Mouse (Mus musculus): ENCODE data around the gene Nsl1. TPM values are rescaled to one million over a fixed set of nuclear protein-coding genes. Genes with fewer than 3 reads are reported as not detected.

Nsl1 gene
- polyA plus RNA-seq, 2 experiments = 8.8 to 11.2 TPM

DNA sequence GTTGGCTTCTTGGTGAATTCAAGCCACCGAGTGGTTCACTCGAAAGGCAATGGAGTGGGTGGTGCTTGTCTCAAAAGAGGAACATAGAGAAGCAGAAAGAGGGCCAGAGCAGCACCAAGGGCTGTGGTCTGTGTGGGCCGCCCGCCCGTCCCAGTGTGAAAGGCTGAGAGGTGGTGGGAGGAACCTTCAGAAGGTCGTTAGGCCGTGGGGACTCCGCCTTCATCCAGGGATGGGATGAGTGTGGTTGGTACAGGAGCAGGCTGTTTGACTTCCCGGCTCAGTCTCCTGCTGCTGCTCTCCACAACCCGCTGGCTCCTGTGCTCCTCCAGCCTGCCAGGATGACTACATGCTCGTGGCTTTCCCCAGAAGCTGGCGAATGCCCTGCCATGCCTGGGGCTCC lies 22.8 kb downstream of the Nsl1 start:
- DNase-seq (ENCODE audit: low read depth in 3 of 3, low spot score in 3 of 3) = no peak
- H3K9ac ChIP-seq (replicated peaks) = no peak overlapping the region
- H3K9me3 ChIP-seq (ENCODE audit: control insufficient read depth, low read length) = no peaks in the 10 kb centered on the region
- peaks cover 0 to 7% of the 10 kb centered on the region in 2 experiments; a peak in 2 of 4 replicates for H3K4me1 ChIP-seq (replicated peaks; ENCODE audit: control insufficient read depth in 2 of 2, insufficient read depth in 2 of 2, low read length in 1 of 2)
- ATAC-seq (ENCODE audit: insufficient read depth) = 0 out of 2 replicates have a peak, but pooled peaks have one; percentile 10
- H3K4me3 ChIP-seq (ENCODE audit: insufficient read depth in 1 of 2, low read depth in 2 of 2, low read length in 2 of 2) = no peak overlapping the region
- H3K27ac ChIP-seq = no peak overlapping the region
- TF ChIP-seq EP300 (IDR thresholded peaks at IDR 0.05; ENCODE audit: low read depth) = no peak
- no peak for TF ChIP-seq CTCF (IDR thresholded peaks at IDR 0.05; ENCODE audit: low read depth)
- no peaks in the 10 kb centered on the region for H3K27me3 ChIP-seq (ENCODE audit: control insufficient read depth, insufficient read depth, low read length)
- H3K36me3 ChIP-seq (replicated peaks; ENCODE audit: control insufficient read depth, insufficient read depth, low read depth) = peaks cover 29% of the 10 kb centered on the region
- H3K4me2 ChIP-seq (ENCODE audit: low read depth) = no peak overlapping the region
- WGBS (ENCODE audit: insufficient replicate concordance) = 54% methylated on average over 12 of the region's 12 CpGs

DNA sequence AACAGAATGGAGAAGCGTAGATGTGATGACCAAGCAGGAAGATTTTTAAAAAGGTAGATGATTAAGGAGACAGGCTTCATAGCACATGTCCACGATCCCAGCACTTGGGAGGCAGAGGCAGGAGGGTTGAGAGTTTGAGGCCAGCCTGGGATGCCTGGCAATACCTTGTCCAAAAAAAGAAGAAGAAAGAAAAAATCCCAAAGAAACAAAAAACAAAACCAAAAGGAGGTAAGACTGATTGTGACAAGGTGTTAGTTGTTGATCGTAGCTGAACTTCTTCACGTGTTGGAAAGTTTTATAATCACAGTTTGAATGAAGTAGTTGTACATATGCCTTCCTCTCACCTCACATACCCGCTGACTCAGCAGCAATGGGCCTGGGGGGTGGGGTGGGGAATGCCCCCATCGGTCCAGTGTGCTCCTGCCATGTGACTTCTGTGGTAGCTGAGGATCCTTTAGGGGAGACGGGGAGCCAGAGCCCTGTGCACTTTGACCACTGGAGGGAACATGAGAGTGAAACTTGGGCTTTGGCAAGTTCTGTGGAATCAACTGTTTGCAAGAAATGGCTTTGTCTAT lies 23.6 kb downstream of the Nsl1 start:
- no peak overlapping the region for H3K4me3 ChIP-seq (ENCODE audit: insufficient read depth in 1 of 2, low read depth in 2 of 2, low read length in 2 of 2)
- no peak for DNase-seq (ENCODE audit: low read depth in 3 of 3, low spot score in 3 of 3)
- no peaks in the 10 kb centered on the region for H3K9me3 ChIP-seq (ENCODE audit: control insufficient read depth, low read length)
- no peak for TF ChIP-seq EP300 (IDR thresholded peaks at IDR 0.05; ENCODE audit: low read depth)
- TF ChIP-seq CTCF (IDR thresholded peaks at IDR 0.05; ENCODE audit: low read depth) = no peak
- peaks cover 23% of the 10 kb centered on the region for H3K36me3 ChIP-seq (replicated peaks; ENCODE audit: control insufficient read depth, insufficient read depth, low read depth)
- H3K4me2 ChIP-seq (ENCODE audit: low read depth) = no peak overlapping the region
- ATAC-seq (ENCODE audit: insufficient read depth) = no peak
- no peak overlapping the region for H3K9ac ChIP-seq (replicated peaks)
- peaks cover 0 to 7% of the 10 kb centered on the region in 2 experiments; a peak in 2 of 4 replicates for H3K4me1 ChIP-seq (replicated peaks; ENCODE audit: control insufficient read depth in 2 of 2, insufficient read depth in 2 of 2, low read length in 1 of 2)
- WGBS (ENCODE audit: insufficient replicate concordance) = 68% methylated on average over 7 of the region's 7 CpGs
- no peak overlapping the region for H3K27ac ChIP-seq
- no peaks in the 10 kb centered on the region for H3K27me3 ChIP-seq (ENCODE audit: control insufficient read depth, insufficient read depth, low read length)

DNA sequence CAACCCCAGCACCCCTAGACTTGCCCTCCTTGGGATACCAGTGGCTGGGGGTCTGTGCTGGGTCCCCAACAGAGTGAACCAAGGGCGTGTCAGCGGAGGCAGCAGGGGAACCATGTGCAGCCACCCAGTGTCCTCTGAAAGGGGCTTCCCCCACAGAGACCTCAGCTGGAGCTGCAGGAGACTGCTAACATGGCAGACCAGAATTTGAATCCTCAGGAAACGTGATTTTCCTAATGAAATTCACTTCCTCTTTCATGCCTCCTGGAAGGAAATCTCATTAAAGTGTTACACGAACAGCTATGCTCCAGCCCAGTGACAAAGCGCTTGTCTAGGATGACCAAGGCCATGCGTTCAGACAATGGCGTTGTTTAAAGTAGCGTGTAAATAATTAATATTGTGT lies 24.1 kb downstream of the Nsl1 start:
- Histone ChIP-seq H3K4me1 (replicated peaks; ENCODE audit: control insufficient read depth in 2 of 2, insufficient read depth in 2 of 2, low read length in 1 of 2) (peaks cover 0 to 7% of the 10 kb centered on the region in 2 experiments; a peak in 2 of 4 replicates), H3K4me2 (ENCODE audit: low read depth) (no peak overlapping the region), H3K36me3 (replicated peaks; ENCODE audit: control insufficient read depth, insufficient read depth, low read depth) (peaks cover 18% of the 10 kb centered on the region), H3K27ac (no peak overlapping the region), H3K9ac (replicated peaks) (no peak overlapping the region), H3K9me3 (ENCODE audit: control insufficient read depth, low read length) (no peaks in the 10 kb centered on the region), H3K4me3 (ENCODE audit: insufficient read depth in 1 of 2, low read depth in 2 of 2, low read length in 2 of 2) (no peak overlapping the region), H3K27me3 (ENCODE audit: control insufficient read depth, insufficient read depth, low read length) (no peaks in the 10 kb centered on the region)
- WGBS (ENCODE audit: insufficient replicate concordance) = 75% methylated on average over 8 of the region's 8 CpGs
- DNase-seq (ENCODE audit: low read depth in 3 of 3, low spot score in 3 of 3) (no peak), ATAC-seq (ENCODE audit: insufficient read depth) (no peak)
- TF ChIP-seq CTCF (IDR thresholded peaks at IDR 0.05; ENCODE audit: low read depth) (no peak), EP300 (IDR thresholded peaks at IDR 0.05; ENCODE audit: low read depth) (no peak)

DNA sequence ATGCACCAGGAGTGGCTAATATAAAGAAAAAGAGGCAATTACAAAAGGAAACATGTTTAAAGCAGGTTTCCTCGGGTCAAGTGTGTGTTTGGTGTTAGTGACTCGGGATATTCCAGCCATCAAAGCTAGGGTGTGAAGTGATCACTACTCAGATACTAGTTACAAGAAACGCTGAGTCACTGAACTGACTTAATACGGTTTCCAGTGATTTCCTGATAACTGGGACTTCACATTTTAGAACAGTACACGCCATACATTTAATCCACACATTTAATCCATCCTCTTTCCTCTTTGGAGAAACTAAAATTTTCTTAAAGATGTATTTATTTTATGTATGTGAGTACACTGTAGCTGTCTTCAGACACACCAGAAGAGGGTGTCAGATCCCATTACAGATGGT lies 25.1 kb downstream of the Nsl1 start:
- Histone ChIP-seq H3K9ac (replicated peaks) (no peak overlapping the region), H3K9me3 (ENCODE audit: control insufficient read depth, low read length) (no peaks in the 10 kb centered on the region), H3K4me3 (ENCODE audit: insufficient read depth in 1 of 2, low read depth in 2 of 2, low read length in 2 of 2) (no peak overlapping the region), H3K4me2 (ENCODE audit: low read depth) (no peak overlapping the region), H3K4me1 (replicated peaks; ENCODE audit: control insufficient read depth in 2 of 2, insufficient read depth in 2 of 2, low read length in 1 of 2) (peaks cover 0 to 7% of the 10 kb centered on the region in 2 experiments; a peak in 2 of 4 replicates), H3K27me3 (ENCODE audit: control insufficient read depth, insufficient read depth, low read length) (no peaks in the 10 kb centered on the region), H3K36me3 (replicated peaks; ENCODE audit: control insufficient read depth, insufficient read depth, low read depth) (peaks cover 10% of the 10 kb centered on the region), H3K27ac (no peak overlapping the region)
- 26% methylated on average over 5 of the region's 5 CpGs for WGBS (ENCODE audit: insufficient replicate concordance)
- ATAC-seq (ENCODE audit: insufficient read depth) = no peak
- DNase-seq (ENCODE audit: low read depth in 3 of 3, low spot score in 3 of 3) = no peak
- no peak for TF ChIP-seq CTCF (IDR thresholded peaks at IDR 0.05; ENCODE audit: low read depth)
- TF ChIP-seq EP300 (IDR thresholded peaks at IDR 0.05; ENCODE audit: low read depth) = no peak

DNA sequence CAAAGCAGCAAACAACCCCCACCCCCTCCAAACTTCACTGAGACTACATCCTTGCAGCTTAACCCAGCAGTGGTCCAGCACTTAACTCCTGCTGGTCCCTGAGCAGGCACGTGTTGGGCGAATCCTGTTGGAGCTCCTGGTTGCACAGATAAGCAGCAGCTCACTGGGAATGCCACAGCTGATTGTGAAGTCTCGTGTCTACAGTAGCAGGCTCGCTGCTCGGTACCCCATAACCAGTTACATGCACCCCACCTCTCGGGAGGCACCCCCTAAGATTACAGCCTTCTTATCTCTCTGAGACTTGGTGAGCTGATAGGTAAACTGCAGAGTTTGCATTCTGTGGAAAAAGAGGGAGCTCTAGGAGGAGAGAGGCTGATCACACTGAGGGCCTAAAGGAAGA lies 26.5 kb downstream of the Nsl1 start:
- ATAC-seq (ENCODE audit: insufficient read depth) = no peak
- peaks cover 0 to 7% of the 10 kb centered on the region in 2 experiments; a peak in 2 of 4 replicates for H3K4me1 ChIP-seq (replicated peaks; ENCODE audit: control insufficient read depth in 2 of 2, insufficient read depth in 2 of 2, low read length in 1 of 2)
- H3K4me3 ChIP-seq (ENCODE audit: insufficient read depth in 1 of 2, low read depth in 2 of 2, low read length in 2 of 2) = no peak overlapping the region
- WGBS (ENCODE audit: insufficient replicate concordance) = 20% methylated on average over 6 of the region's 6 CpGs
- H3K9ac ChIP-seq (replicated peaks) = no peak overlapping the region
- H3K27ac ChIP-seq = no peak overlapping the region
- TF ChIP-seq EP300 (IDR thresholded peaks at IDR 0.05; ENCODE audit: low read depth) (no peak), CTCF (IDR thresholded peaks at IDR 0.05; ENCODE audit: low read depth) (no peak)
- no peaks in the 10 kb centered on the region for H3K9me3 ChIP-seq (ENCODE audit: control insufficient read depth, low read length)
- DNase-seq (ENCODE audit: low read depth in 3 of 3, low spot score in 3 of 3) = no peak
- H3K4me2 ChIP-seq (ENCODE audit: low read depth) = no peak overlapping the region
- H3K27me3 ChIP-seq (ENCODE audit: control insufficient read depth, insufficient read depth, low read length) = no peaks in the 10 kb centered on the region
- H3K36me3 ChIP-seq (replicated peaks; ENCODE audit: control insufficient read depth, insufficient read depth, low read depth) = peaks cover 6% of the 10 kb centered on the region

Data from liver, embryonic 14.5 days (tissue).